Mouse (Mus musculus): ENCODE results near the gene Slc13a3.
A peak's percentile ranks its signal among the peaks of the same experiment; 100 is the strongest.

The Slc13a3 gene

DNA sequence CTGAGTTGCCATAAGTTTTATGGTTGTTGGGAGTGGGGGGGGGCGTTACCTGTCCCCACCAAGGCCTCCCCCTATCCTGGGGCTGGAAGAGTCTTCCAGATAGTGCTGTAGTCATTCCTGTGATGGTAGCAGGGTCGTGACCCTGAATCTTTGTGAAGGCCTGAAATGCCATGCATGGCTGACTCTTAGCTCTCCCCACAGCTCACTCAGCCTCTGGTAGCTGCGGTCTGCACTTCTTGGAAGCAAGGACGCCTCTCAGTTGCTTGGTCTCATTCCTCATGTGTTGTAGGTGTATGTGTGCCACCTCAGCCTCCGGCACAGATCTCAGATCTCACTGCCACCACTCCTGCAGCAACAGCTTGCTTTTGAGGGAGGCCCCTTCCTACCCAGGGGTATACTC lies 2.8 kb upstream of the Slc13a3 start:
- DNase-seq (ENCODE audit: low spot score), result no peak

DNA sequence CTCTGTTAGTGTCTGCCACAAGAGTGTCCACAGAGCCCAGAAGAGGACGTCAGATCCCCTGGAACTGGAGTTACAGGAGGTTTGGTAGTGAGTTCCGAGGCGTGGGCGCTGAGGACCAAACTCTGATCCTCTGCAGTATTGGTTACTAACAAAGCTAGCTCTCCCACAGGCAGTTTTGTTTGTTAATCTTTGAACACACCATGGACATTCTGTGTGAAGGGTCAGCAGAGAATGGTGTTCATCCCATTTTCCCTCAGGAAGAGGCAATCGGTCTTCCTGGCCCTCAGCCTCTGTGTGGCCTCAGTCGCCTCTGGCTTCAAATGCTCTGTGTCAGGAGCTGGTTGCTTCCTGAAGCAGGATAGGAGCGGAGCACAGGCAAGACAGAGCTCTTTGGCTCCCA lies 2.4 kb upstream of the Slc13a3 start:
- DNase-seq (ENCODE audit: low spot score), result no peak

DNA sequence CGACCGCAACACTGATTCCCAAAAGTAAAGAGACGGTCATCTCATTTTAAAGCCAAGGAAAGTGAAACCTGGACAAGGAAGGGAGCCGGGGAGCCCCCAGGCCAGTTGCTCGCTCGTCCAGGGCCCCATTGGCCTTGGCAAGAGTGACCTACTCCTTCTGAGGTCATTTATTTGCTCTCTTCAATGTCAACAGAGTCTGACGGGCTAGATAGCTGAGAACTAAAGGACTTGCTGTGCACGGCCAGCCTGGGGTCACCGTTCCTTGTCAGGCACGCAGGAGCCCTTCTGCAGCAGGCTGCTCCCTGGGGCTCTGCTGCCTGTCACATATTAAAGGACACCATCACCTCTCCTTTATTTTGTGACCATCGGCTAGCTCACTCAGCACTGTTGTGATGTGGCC lies 1.1 kb downstream of the Slc13a3 start:
- DNase-seq (ENCODE audit: low spot score), result no peak

DNA sequence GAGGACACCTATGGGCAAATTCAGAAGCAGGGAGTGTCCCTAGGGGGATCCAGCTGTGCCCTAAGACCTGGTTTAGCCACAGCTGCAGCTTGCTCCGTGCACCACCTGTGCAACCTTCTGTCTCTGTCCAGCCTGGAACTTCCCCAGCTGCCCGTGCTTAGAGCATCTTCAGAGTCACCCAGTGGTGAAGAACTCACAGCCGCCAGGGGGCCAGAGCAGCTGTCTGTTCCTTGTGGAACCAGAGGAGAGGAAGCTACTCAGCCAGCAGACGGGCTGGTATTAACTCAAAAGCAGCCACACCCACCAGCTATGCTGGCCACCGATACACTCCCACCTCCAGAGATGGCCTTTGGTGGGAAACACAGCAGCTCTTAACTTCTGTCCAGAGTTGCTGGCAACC lies 2.9 kb downstream of the Slc13a3 start:
- no peak for DNase-seq (ENCODE audit: low spot score)

DNA sequence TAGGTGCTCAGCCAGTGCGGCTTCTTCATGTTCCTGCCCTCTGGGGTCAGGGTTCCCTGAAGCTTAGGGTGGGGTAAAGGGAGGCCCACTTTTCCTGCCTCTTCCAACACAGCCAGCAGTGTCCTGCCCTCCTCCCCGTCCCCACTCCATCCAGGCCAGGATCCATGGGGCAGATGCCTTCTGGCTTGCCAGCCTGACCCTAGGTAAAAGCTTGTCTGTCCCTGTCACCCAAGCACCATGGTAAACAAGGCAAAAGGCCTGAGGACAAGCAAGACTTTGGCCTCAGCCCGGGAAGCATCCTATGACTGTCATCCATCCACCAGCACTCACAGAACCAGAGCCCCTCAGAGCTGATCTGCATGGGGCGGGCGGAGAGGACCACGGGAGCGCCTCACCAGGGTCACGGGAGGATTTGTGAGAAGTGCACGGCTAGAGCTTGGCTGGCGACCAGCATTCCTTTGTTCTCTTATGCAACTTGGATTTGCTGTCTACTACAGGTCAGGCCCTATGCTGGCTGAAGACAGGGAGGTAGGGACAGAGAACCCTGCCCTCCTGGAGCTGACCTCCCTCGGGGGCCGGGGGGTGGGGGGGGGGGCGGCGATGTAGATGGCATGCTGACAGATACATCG lies 5.1 kb downstream of the Slc13a3 start:
- DNase-seq (ENCODE audit: low spot score), result peak; percentile 39

DNA sequence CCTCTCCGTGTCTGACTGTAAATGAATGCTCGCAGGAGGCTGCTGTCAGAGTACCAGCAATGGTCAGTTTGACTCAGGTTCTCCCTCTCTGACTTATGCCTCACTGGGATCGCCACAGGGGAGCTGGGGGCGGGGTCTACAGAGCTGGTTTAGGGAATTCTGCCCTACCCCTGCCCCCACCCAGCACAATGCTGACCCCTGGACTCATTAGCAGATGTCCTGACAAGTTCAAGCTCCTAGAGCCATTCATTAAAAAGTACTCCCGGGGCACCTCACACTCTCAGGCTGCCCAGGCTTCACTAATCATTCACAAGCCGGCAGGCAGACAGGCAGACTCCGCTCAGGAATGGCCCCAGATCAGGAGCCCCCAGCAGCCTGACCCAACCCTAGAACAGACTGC lies 13.4 kb downstream of the Slc13a3 start:
- DNase-seq (ENCODE audit: low spot score), result no peak

DNA sequence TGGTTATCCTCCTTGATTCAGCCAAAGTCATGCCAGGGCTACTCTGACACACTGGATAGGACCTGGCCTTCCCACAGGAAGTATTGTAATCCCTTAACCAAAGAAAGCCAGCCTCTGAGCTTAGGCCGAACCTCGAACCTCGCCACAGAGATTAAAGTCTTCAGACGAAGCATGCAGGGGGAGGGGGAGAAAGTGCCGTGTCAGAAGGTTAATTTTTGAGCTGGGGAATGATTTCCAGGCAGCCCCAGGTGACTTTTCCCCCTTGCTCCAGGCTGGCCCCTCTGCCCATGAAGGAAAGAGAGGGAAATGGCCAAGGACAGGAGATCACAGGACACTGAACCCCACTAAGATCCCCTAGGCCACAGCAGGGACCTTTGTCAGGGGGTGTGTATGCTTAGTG lies 14.8 kb downstream of the Slc13a3 start:
- DNase-seq (ENCODE audit: low spot score), result no peak

DNA sequence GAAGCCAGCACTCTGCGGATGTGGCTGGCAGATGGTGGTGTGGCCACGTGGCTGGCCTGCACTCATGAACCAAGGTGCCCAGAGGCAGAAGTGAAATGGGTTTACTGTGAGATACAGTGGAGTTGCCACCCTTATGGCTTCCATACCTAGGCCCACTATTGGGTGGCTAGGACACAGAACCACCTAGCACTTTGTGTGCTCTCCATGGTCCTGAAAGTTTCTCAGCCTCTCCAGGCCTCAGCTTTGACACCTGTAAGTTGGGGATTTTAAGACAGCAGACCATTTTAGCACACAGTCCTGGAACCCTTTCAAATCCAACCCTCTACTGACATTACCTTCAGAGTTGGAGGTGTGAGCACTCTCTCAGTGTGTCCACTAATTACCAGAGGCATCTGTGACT lies 16.3 kb downstream of the Slc13a3 start:
- DNase-seq (ENCODE audit: low spot score), result peak; percentile 36

DNA sequence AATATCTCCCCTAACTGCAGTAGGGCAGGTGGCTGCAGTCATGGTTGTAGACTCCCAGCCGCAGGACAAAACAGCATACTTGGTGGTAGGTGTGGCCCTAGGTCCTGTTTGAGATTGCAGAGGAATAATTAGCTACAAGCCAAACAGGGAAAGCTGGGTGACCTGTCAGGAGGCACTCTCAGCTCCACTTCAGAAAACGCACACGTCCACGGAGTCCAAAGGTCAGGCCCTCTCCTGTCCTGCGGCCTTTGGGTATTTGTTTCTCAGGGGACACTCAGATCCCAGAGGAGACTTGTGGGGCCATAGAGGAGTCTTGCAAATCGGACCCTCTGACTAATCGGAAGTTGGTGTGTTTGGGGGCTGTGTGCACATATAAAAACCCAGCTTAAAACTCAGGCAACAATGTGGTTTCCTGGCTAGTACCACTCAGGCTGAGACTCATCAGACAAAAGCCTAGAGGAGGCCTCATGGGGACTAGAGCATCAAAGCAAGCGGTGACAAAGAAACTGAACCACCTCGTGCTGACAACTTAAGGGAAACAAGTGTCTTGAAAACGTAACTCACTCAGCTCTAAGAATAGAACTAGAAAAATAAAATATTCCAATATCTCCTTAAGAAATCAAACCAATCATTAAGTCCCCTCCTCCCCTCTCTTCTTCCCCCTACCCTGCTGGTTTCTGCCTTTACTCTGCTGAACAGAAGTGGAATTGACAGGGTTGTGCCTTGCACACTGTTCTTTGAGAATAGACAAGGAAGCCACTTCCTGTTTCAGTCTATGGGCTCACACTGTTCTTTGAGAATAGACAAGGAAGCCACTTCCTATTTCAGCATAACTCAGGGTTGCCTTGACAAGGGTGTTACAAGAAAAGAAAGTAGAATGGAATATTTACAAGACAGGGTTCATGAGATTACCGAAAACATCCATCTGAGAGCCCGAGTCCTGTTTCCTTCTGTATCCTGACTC lies 20.0 kb downstream of the Slc13a3 start:
- no peak for DNase-seq (ENCODE audit: low spot score)

DNA sequence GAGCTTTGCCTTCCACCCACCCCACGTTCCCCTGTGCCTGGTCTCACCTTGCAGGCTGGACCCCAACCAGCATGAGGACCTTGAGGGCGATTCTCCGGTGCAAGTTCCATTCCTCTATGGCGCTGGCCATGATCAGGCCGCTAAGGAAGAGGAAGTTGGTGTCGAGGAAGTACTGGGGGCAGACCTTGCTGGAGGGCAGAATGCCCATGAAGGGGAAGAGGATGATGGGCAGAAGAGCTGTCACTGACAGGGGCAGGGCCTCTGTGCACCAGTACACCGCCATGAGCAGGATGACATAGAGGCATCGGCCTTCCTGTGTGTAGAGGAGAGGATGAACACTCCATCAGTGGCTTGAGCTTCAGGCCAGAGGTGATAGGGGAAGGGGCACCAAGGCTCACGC lies 24.6 kb downstream of the Slc13a3 start:
- DNase-seq (ENCODE audit: low spot score), result no peak

DNA sequence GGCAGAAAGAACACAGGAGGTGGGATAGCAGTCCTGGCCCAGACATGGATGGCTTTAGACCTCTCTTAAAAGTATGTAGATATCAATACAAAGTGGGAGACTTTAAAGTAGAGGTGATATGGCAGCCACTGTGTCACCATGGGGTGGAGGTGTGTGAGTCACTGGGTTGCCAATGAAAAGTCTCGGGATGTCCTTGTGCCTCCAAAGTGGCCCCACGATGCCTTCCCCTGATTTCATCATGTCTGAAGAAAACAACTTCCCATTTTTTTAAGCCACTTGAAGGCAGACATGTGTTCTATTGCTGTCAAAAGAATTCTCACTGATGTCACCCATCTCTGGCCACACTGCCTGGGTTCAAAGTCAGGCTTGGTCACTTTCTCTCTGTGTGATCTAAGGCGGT lies 28.2 kb downstream of the Slc13a3 start:
- DNase-seq (ENCODE audit: low spot score), result no peak

DNA sequence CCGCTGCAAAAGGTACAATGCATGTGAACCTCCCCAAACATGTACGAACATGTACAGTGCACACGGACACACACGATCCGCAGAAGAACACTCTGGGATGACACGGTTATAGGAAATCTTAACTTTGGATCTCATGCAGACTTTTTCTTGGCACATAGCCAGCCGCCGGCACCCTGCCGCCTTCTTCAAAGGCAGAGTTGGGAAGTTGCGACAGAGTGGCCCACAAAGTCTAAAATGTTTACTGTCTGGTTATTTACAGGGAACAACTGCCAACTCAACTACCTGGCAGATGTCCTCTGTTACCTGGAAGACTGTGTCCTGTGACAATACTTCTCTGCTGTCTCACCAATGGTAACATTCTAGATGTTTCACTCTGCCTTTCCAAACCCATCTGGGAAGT lies 30.0 kb downstream of the Slc13a3 start:
- no peak for DNase-seq (ENCODE audit: low spot score)

DNA sequence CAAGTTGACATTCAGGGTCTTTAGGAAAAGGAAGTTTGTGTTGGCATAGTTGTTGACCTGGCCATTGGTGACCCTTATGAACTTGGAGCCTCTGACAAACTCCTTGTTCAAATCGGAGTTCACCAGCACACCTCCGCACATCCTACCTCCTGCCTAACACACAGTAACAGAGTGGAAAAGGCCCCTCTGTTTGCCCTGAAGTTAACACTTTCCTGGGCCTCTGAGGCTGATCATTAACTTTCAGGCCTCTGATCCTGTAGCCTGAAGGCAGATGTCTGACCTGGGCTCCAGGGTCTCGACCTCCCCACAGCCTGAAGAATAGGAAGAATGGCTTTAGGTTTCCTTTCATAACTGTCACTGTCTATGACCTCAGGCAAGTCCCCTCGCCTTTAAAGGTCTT lies 31.4 kb downstream of the Slc13a3 start:
- DNase-seq (ENCODE audit: low spot score), result no peak

DNA sequence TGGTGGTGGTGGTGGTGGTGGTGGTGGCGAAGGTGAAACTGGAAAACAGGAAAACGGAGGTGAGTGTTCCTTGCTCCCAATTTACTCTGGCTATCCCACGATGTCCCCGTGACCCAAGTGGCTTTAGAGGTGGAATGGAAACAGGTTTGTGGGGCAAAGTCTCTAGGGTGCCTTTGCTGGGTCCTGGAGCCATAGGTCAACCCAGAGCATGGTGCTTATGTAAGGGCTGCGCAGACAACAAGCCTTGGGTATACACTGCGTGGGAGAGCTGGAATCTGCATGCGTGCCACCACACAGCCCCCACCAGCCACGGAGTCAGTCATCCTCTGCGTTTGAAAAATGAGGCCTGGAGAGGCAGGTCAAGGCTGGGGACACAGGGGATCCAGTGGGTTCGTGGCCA lies 33.4 kb downstream of the Slc13a3 start:
- DNase-seq (ENCODE audit: low spot score), result no peak

DNA sequence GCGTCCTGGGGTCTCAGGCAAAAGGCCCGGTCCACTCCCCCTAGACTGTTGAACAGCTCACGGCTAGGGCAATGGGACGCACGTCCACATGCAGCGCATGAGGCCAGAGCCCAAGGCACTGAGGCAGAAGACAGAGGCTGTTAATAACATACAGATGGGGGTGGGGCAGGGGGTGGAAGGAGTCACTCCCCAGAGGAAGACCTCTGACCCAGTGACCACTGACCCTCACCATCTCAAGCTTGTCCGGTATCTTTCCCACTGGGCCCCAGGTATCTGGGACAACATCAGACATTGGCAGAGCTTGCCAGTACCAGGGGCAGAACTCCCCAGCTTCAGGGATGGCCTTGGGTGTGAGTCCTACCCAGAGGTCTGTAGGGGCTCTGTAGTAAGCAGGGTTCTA lies 34.1 kb downstream of the Slc13a3 start:
- DNase-seq (ENCODE audit: low spot score), result no peak

DNA sequence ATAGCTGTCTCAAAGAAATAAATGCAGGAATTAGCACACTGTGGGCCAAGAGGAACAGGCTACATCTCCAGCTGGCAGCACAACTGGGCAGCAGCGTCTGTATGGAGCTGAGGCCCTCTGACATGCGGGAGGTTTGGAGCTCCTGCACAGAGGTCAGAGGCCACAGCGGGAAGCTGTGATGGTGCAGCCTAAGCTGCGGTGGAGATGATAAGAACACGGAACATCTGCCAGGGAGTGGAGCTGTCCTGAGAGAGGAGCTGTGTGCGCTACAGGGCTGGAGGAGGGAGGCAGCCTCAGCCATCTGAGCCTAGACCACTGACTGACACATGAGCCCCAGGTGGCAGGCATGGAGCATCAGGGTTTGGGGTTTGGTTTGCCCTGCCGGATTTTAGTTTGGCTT lies 44.3 kb downstream of the Slc13a3 start:
- DNase-seq (ENCODE audit: low spot score), result no peak

DNA sequence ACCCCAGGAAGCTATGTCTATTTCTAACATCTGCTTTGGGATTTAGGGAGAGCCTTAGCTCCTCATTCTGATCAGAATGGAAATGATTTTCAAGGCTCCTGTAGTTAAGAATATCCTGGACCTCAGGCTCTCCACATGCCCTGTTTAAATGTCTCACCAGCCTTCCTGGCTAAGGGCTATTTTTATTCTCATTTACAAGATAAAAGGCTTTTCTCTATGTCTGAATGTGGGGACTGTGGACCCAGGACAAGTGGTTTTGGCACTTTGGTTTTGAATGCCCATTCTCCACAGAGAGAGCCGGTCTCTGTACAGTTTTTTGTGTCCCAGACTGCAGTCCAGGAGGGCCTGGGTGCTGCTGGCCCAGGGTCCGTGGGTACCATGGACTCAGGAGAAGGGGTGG lies 52.8 kb downstream of the Slc13a3 start:
- DNase-seq (ENCODE audit: low spot score), result no peak

DNA sequence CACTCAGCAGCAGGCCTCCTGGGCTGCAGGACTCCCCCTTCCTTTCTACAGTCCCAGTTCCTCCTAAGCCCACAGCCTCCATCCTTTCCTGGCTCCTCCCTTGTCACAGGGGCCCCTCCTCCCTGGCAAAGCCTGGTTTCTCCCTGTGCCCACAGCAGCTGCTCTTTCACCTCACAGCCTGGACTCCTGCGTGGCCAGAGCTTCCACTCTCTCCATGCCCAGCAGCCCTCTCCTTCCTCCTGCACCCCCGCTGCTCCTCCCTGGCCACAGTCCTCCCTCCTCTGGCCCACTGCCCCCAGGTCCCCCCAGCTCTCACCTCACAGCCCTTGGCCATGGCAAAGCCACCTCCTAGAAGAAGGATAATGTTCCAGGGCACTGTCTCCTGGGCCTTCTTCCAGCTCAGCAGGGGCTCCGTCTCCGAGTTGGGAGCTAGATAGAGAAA lies 53.3 kb downstream of the Slc13a3 start:
- no peak for DNase-seq (ENCODE audit: low spot score)

DNA sequence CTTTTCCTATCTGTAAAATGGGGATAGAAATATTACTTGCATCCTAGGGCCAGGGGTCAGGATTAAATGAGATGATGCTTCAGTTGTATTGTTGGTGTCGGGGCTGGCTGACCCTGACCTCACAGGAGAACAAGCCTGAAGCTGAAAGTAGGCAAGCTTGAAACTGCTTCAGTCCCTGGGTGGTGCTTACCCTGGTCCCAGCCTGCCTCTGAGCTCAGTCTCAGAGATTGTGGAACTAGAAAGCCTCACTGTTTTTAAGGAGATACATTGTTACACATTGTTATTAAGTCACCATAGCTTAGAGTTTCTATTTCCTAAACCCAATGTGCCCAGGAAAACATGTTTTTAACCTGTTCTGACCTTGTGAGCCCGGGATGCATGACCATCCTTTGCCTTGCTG lies 54.5 kb downstream of the Slc13a3 start:
- DNase-seq (ENCODE audit: low spot score), result no peak

DNA sequence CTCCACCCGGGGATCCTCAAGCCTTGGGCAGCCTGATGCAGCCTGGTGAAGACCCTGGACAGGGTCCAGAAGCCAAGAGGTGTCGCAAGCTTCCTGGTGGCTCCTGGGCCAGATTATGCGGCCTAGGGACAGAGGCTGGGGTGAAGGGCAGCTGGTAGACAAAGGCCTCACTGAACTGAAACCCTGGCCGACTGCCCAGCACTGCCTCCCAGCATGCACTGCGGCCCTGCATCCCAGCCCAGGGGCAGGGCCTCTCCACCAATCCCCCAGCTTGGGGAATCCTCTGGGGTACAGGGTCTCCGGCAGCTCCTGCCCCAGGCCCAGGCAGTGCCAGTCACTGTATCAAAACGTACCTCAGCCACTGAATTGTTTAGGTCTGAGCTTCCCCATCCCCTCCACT lies 55.7 kb downstream of the Slc13a3 start:
- DNase-seq (ENCODE audit: low spot score), result peak; percentile 69

DNA sequence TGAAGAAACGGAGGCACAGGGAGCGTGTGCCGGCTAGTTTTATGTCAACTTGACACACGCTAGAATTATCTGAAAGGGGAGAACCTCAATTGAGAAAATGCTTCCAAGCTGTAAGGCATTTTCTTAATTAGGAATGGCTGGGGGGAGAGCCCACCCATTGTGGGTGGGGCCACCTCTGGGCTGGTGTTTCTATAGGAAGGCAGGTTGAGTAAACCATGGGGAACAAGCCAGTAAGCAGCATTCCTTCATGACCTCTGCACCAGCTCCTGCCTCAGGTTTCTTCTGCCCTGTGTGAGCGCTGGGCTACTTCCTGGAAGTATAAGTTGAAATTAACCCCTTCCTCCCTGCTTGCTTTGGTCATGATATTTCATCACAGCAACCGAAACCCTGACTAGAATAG lies 57.2 kb downstream of the Slc13a3 start:
- DNase-seq (ENCODE audit: low spot score), result no peak

DNA sequence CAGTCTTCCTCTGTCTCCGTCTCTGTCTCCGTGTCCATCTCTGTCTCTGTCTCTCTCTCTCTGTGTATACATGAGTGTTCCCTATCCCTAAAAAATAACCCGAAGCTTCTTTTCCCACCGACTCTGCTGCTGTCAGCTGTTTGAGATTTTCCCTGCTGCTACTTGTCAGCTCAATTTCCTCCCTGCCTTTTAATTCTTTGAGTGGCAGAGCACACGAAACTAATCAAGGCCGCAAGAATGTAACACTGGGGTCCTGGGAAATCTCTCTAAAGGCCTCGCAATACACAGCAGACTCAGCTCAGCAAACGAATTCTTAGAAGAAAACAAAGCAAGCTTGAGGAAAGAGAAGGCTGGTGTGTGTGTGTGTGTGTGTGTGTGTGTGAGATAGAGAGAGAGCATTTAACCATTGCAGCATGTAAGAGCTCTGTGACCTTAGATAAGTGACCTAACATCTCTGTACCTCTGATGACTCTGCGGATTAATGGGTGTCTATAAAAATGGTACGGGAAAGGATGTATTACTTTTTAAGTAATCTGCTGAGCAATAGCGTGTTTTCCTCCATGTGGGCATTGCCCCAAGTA lies 57.8 kb downstream of the Slc13a3 start:
- no peak for DNase-seq (ENCODE audit: low spot score)

DNA sequence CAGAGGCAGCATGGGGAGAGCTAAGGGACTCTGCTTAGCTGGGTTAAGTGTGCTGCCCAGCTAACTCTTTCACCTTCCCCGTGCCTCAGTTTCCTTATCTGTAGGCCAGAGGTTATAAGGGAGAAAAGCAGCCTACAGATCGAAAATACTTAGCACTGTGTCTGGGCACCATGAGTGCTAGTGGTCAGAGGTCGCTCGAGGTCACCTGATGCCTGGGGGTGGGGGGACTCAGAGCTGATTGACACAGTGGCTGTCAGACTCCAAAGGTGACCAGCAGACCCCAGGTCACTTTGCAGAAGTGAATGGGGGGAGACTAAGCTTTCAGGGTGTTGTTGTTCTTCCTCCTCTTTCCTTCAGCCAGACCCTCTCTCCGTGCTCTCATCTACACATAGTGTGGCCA lies 58.7 kb downstream of the Slc13a3 start:
- no peak for DNase-seq (ENCODE audit: low spot score)
